Mouse (Mus musculus) right cerebral cortex, postnatal 36 days (tissue): ENCODE data around the gene Etfbkmt.
"Not testable (repeated sequence)": the region's sequence is repeated elsewhere in the genome, so short reads cannot be mapped to it uniquely, and the experiment has no call there.

Experiments used
- DNase-seq, 2 experiments: peaks; one replicate each; pipeline ENCODE4 v3.0.0; 2022; ENCODE audit warnings: low spot score in 2 of 2, mixed read lengths in 1 of 2

Gene Etfbkmt

DNA sequence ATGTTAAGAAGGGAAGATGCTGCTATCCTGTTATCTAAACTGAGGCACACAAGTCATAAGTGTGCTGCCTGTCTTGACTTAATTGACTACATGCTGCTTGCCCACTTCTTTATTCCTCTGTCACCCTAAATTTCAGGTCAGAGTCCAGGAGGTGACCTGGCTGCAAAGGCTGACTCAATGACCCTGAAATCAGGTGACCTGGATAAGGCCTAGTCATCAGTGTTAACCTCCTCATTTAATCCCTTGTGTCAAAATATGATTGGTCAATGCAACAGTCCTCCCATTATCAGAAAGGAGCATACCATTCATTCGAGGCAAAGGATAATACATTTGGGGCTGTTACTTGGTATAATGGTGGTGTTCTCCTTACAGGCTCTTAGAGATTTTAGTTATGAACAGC is at the start of gene Etfbkmt:
Gene Etfbkmt (plus strand): TSS at position 379 of the 400 bp plus-strand sequence.
- DNase-seq: no peak

DNA sequence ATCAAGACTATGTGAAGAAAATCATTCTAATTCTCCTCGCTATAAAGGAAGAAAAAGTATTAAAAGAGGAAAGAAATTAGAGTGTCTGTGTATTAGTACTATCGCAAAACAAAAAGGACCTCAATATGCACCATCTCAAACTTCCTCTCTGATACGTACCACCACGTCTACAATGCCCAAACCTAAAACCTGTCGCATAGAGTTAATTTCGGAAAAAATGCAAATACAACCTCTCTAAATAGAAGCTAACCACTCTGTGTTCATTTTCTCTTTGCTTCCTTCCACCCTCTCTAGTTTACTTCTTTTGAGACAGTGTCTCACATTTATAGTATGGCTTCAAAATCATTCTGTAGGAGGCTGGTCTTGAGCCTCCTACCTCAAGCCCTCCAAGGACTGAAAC is 47.2 kb upstream of the Etfbkmt start:
- DNase-seq: no peak

DNA sequence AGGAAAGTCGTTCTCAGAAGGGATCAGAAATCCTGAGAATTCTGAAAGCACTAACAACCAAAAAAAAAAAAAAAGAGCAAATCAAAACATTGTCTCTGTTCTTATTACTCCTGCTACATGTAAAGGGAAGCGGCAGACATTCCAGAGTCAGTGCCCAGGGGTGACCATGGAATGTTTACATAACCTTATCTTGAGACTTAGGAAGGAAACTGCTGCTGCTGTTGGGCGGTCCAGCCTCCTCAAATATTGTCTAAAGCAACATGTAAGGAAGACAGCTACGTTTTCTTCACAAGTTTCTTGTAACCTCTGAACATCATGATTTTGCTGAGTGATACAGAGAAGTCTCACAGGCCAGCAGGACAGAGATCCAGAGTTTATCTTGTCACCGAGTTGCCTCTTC is 46.2 kb upstream of the Etfbkmt start:
- DNase-seq: no peak

DNA sequence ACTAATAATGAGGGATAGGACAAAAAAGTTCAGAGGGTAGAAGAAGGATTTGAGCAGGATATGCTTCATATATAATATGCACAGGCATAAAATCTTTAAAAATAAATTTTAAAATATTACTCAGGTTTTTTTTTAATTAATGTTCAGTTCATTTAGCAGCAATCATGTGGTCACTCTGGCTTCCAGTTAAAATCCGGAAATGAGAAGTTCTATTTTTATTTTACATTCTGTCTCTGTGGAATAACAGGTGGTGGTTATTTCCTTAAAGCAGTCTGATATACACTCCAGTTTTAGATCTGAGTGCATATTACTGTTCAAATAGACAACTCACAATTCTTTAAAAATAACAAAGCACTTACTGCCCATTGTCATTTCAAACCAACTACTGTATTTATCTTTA is 45.1 kb upstream of the Etfbkmt start:
- no peak for DNase-seq

DNA sequence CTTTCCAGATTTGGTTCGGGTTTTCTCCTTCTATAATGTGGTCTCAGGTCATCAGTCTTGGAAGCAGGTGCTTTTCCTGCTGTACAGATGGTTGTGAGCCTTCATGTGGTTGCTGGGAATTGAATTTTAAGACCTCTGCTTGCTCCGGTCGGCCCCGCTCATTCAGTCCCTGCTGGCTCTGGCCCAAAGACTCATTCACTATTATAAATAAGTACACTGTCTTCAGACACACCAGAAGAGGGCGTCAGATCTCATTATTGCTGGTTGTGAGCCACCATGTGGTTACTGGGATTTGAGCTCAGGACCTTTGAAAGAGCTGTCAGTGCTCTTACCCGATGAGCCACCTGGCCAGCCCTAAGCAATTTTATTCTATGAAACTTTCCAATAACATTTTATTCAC is 44.3 kb upstream of the Etfbkmt start:
- no peak for DNase-seq

DNA sequence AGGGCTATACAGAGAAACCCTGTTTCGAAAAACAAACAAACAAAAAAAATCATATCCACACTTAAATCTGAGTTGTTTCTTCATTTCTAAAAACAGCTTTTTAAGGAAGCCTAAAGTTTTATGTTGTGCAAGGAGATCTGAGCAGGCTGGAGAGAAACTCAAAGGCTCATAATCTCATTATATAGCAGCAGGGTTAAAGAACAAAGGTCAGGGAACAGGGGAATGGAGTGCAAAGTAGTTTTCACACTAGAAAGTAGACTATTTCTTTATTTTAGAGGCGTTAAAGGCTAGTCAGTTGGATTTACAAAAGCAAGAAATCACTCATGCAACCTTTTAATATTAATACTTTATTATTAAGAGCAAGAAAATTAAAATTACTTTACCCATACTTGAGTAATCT is 43.4 kb upstream of the Etfbkmt start:
- no peak for DNase-seq

DNA sequence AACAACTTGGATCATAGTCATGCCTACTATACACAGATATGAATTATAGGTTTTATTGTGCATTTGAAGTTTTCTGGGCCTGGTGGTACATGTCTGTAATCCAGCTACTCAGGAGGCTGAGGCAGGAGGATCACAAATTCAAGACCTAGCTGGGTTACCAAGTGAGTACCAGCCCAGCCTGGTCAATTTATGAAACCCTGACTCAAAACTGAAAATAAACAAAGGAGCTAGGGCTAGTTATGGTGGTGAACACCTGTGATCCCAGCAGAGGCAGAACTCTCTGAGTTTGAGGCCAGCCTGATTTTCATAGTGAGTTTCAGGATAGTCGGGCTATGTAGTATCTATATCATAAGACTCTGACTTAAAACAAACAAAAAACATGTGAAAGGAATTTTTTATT is 42.4 kb upstream of the Etfbkmt start:
- DNase-seq: no peak

DNA sequence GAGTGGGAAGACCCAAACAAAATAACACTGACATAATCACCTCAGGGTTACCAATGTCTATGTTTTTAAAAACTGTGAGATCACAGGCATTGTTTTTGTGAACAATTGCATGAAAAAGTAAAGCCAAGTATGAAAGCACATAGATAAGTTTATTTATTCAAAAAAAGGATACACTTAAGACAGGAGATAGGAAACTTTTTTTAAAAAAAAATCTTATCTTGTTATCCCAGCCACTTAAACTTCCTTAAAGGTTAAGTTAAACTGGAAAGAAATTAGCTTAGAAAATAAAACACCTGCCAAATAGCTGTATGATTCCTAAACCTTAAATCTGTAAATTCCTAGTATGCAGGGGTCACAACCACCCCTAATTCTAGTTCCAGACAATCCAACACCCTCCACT is 40.7 kb upstream of the Etfbkmt start:
- no peak for DNase-seq

DNA sequence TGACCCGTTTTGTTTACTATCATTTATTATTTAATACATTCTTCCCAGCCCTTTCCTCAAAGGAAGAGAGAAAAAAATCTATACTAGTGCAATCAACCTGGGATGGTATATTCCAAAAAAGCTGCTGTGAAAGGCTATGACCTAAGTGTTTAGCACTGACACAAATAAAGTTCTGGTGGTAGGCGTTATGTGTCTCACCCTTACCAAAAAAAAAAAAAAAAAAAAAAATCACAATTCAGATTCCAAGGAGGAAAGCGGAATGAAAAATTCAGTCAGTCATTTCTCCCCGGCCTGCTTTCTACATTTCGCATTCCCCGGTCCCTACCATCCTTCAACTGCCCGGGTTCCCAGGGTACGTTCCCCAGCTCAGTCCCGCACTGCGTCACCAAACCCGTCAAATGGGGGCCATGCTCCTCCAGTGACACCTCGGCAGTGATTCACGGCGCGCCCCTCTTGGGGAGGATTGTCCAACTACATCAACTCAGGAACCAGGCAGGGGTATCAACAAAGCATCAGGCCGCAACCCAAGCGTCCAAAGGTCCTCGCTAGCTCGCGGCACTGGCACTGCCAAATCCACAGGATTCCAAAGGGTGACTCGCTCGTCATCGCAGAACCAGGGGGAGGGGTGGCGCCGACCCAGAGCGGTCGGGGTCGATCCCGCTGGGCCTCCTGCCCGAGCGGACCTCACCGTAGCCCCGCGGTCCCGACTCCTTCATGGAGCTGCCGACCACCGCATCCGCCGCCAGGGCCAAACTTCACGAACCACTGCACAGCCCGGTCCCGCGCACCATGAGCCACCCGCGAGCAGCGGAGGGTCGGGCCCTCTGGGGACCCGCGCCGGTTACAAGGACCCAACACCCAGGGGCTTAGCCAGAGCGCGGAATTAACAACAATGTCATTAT is 39.2 kb upstream of the Etfbkmt start:
- DNase-seq: peak; percentile 44 to 54

DNA sequence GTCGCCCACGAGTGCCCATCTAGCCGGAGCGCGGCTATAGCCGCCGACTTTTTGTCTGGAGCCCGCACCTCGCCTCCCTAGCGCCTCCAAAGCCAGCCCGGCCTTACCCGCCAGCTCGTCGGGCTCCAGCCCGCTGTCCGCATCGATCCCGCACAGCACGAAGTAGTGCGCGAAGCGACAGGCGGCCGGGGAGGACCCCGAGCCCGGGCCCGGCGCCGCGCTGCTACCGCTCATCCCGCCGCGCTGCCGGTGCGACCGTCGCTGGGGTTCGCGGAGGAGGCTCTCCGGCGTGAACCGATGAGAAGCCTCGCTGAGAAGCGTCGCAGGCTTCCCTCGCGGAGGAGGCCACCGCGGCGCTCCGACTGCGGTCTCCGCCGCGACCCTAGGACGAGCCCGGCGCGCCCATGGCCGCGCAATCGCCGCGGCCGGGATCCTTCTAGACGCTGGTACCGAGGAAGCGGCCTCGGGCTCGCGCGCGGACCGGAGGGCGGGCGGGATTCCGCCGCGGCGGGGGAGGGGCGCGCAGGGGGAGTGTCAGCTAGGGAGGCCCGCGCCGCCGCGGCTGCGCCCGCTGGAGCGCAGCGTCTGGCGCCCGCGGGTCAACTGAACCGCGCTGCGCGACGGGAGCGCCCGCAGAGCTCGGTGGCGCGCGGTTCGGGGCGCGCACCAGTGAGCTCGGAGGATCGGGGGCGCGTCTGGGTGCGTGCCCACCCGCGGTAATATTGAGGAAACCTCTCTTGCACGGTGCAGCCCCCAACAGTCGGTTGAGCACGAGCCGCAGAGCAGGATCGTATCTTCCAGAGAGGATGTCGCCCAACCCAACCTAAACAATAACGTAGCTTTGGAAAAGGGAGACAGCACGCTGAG is 38.3 kb upstream of the Etfbkmt start, which contains the start of gene Dennd5b:
Gene Dennd5b (minus strand): TSS at position 605 of the 867 bp plus-strand sequence.
- DNase-seq: peak; percentile 78

DNA sequence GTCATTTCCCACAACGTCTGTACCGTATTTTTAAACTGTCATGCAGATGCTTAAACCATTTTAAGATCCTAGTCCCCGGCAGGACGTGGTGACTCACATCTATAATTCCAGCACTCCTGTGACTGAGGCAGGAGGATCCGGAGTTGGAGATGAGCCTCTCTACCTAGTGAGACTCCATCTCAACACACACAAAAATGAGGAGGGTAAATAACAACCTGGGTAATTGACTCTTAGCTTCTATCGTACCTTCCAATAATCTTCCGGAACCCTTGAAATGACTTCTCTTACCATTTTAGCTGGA is 37.8 kb upstream of the Etfbkmt start:
- no peak for DNase-seq

DNA sequence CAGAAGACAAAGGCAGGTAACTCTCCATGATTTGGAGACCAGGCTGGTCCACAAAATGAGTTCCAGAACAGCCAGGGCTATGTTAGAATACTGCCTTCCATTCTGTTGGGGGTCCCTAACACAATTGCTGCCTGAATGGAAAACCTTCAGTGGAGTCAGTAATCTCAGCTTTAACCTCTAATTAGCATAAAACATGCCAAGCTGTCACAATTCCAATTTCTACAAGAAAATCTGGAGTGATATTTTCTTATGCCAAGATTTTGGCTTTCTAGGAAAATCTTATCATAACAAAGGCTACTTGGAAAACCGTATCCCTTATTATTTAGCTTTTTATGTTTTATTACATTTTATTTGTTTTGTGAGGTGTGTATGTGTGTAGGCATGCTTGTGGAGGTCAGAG is 36.2 kb upstream of the Etfbkmt start:
- no peak for DNase-seq

DNA sequence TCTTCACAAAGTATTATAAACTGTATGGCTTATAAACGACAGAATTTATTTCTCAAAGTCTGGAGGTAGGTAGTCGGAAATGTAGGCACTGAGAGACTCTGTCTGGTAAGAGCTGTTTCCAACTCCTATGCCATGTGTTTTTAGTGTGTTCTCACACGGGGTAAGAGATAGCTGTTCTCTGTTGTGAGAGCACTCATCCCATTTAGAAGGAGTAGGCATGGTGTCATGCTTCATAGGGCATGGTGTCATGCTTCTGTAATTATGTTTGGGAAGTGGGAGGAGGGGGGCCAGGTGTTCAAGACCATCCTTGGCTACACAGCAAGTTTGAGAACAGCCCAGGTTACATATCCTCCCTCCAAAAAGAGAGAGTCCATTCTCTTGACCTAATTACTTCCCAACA is 32.0 kb upstream of the Etfbkmt start:
- DNase-seq: no peak

DNA sequence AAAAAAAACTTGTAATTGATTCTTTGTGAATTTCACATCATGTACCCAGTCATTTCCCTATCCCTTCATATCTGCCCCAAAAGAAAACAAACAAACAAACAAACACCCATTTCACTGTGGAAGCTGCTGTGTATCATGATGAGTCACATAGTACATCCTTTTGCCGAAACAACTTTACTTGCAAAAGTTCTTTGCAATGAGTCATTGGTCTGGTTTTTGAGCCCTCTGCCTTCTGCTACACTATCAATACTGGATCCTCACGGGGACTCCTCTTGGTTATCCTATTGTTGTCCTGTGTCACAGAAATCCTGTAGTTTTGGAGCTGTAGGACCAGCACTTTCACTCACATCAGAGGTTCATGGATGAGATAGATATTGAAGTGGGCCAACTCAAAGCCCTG is 30.7 kb upstream of the Etfbkmt start:
- no peak for DNase-seq

DNA sequence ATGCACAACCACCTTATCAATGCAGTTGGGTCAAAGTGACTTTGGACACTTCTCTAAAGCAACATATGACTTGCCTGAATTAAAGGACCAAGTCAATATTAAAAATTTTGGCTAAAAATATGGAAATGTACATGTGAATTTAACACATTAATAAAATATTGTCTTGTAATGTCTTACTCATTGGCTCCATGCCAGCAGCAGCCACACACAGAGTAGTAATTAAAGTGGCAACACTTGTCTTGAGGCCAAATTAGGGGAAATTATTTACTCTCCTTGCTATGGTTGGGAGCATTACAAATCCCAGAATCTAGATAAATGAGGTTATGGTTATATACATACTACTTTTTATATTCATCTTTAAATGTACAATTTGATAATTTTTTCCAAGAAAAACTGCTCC is 22.7 kb upstream of the Etfbkmt start:
- DNase-seq: no peak

DNA sequence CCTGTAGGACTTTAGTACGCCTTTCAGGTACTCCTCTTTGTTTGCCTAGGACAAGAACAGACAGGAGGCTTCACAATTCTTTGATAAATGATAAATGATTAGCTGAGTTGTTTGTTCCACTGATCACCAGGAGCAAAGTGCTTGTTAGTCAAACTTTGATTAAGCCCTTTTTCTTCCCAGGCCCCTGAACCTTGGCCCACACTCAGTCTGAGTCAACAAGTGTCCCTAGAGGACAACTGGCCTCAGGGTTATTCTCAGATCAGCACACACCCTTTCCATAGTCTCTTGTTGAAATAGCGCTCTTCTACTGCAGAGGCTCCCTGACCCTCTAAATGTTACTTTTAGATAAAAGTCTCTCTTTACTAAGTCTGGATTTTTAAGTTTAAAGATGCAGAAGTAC is 20.7 kb upstream of the Etfbkmt start:
- DNase-seq: no peak

DNA sequence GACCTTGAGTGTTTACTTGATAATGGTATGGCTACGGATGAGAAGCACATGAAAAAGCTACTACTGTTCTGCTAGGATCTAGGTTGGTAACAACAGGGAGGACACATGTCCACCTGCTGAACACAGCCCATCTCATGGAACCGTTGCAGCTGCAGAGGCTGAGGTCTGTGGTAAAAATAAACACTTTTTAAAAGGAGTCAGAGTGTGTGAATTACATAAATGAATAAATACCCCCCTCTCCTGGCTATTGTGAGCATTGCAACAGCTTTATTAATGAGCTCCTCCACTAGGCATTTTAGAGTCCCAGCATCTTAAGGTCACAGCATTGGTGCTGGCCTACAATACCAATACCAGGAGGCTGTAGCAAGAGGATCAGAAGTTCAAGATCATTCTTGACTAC is 19.8 kb upstream of the Etfbkmt start:
- peak; percentile 21 to 39 for DNase-seq

DNA sequence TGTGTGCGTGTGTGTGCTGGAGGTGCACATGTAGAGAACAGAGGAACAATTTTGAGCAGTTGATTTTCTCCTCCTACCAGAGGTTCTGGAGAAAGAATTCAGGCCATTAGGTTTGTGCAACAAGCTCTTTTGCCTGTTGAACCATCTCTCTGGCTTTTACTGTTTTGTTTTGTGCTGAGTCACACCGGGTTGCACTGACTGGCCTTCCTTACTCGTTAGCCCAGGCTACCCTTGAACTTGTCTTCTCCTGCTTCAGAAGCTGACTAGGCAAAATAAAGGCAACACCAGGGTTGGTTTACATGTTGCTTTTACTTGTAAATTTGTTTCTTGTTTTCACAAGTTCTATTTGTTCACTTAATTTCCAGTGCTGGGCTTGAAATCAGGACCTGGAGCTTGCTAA is 16.6 kb upstream of the Etfbkmt start:
- no peak for DNase-seq

DNA sequence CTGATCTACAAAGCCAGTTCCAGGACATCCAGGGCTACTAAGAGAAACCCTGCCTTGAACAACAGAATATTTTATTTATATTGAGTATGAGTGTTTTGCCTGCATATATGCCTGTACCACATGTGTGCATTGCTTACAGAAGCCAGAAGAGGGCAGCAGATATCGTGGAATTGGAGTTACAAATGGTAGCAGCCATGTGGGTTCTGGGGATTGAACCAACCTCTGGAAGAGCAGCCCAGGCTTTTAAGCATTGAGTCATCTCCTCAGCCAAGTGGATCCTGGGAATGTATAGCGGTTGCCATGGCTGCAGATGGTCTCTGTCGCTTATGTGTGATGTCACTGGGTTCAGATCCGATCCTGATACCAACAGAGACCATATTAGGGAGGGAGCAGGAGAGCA is 13.0 kb upstream of the Etfbkmt start:
- DNase-seq: no peak

DNA sequence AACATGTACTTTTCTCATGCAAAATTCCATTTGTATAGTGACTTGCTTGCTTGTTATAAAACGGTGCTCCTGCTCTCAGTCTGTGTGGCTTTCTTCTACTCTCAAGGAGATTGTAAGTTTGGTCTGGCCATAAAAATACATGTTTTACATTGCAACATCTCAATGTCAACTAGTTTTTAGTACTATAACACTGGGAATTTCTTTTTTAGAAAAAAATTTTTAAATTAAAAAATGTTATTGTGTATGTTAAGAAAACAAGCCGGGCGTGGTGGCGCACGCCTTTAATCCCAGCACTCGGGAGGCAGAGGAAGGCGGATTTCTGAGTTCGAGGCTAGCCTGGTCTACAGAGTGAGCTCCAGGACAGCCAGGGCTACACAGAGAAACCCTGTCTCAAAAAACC is 9.8 kb upstream of the Etfbkmt start, which contains the start of gene Gm10203:
Gene Gm10203 (plus strand): TSS at position 301 of the 400 bp plus-strand sequence.
- not testable (repeated sequence) for DNase-seq

DNA sequence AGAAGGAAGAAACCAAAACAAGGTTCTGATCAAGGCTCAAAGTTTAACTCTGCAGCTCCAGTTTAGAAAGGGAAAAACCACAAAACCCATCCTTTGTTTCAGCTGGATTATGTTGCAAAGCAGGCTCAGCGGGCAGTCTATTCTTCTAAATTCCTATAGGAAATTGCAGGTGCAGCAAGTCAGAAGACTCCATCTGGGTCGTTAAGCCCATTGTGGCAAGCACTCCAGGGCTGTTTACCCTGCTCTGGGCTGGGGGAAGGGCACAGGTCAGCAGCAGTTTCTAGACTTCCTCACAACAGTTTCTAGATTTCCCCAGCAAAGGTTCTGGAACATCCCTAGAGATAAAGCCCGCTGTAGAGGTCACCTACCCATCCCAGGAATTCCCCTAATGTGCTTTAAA is 8.5 kb upstream of the Etfbkmt start:
- DNase-seq: no peak

DNA sequence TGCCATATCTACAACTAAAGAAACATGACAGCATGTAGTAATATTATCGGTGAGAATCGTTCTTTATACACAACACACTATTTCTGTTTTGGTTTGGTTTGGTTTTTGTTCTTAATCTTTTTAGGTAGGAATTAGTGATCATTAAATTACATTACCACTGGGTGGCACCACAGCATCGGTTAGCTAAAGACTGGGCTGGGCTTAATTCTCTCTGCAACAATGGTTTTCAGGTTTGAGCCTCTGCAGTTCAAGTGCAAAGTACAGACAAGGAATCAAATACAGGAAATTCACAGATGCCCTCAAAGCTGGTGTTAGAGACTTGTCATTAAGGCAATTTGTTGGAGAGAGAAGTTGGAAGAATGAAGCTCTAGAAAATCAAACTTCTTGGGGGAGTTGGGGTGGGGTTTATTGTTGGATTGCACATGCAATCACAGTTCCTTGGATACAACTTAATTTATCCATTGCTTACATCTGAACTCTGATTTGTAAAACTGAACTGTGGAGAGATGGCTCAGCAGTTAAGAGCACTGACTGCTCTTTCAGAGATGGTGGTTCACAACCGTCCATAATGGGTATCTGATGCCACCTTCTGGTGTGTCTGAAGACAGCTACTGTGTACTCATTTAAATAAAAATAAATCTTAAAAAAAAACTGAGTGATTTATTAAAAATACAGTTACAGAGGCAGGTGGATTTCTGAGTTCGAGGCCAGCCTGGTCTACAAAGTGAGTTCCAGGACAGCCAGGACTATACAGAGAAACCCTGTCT is 7.2 kb upstream of the Etfbkmt start:
- no peak for DNase-seq
